Mouse (Mus musculus) lung, adult 18-20 months (tissue): ENCODE measurements around the gene Etfdh.
"Not testable (repeated sequence)": the region's sequence is repeated elsewhere in the genome, so short reads cannot be mapped to it uniquely, and the experiment has no call there.

Experiments
- DNase-seq, 2 experiments: peaks; one replicate each; pipeline ENCODE4 v3.0.0; 2022; ENCODE audit warnings: mixed read lengths in 2 of 2

The Etfdh gene

GRCm38 (mm10) chr3:79576865-79577264, 52.4 kb downstream of the Etfdh start:
- no peak for DNase-seq

DNA sequence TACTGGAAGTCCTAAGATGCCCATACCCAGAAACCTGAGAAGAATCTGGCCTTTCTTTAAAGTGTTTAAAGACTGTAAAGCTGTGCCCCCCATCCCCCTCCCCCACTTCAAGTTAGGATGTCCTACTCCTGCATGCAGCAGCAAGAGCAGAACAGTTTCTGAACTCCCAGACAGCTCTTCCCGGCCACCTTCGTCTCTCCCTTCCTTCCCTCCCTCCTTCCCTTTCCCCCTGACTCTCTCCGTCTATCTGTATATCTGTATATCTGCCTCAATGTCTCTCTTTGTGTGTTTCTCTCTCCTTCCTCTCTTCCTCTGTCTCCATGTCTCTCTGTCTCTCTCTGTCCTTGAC, 52.9 kb downstream of the Etfdh start:
- DNase-seq = no peak

DNA sequence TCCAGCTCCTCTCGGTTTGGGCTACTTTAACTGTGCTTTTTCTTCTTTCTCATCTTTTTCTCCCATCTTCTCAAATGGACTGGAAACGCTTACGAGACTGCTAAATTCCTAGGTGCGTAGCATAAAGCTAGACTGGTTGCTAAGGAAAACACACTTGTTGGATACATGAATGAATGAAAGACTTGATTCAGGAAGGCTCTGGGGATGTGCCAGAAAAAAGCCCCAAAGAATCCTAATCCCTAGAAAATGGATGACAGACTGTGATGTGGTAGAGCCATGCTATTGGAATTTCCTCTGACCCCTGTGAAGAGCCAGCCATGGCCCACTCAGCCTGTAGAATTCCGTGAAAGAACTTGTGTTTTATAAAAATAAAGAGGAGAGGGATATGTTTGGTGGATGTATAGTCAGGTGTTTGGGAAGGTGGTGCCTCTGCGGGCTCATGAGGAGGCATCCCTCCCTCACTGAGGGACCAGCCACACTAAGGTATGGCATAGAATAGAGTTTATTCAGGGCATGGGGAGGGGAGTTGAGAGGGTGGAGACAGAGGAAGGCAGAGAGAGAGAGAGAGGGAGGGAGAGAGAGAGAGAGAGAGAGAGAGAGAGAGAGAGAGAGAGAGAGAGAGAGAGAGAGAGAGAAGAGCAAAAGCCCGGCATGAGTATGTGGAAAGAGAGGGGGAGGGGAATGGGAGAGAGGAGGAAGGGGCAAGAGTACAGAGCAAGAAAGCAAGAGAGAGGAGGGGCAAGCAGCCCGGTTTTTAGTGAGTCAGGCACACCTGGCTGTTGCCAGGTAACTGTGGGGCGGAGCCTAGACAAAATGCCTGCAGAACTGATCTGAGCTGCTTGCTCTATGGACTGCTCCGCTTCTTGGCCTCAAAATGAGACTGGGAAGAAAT, 53.5 kb downstream of the Etfdh start:
- peak in 1 of 2 experiments; percentile 56 for DNase-seq

- DNase-seq = no peak
Observed at GRCm38 (mm10) chr3:79574336-79574735, 55.0 kb downstream of the Etfdh start.

DNA sequence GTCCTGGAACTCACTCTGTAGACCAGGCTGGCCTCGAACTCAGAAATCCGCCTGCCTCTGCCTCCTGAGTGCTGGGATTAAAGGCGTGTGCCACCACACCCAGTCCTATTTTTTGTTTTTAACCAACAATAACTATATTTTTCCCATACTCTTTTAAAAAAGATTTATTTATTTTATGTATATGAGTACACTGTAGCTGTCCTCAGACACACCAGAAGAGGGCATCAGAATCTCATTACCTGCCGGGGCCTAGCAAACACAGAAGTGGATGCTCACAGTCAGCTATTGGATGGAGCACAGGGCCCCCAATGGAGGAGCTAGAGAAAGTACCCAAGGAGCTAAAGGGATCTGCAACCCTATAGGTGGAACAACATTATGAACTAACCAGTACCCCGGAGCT, 55.9 kb downstream of the Etfdh start:
- DNase-seq = not testable (repeated sequence)

- no peak for DNase-seq
Observed at GRCm38 (mm10) chr3:79572399-79572798, 56.9 kb downstream of the Etfdh start.

GRCm38 (mm10) chr3:79569351-79569681, 60.0 kb downstream of the Etfdh start:
- DNase-seq = no peak

GRCm38 (mm10) chr3:79568629-79569350, 60.5 kb downstream of the Etfdh start:
- DNase-seq = no peak

GRCm38 (mm10) chr3:79567703-79568362, 61.5 kb downstream of the Etfdh start, which contains the start of gene Fnip2:
Gene Fnip2, minus strand, starts transcription at chr3:79567796.
- DNase-seq = peak; percentile 93 to 95

DNA sequence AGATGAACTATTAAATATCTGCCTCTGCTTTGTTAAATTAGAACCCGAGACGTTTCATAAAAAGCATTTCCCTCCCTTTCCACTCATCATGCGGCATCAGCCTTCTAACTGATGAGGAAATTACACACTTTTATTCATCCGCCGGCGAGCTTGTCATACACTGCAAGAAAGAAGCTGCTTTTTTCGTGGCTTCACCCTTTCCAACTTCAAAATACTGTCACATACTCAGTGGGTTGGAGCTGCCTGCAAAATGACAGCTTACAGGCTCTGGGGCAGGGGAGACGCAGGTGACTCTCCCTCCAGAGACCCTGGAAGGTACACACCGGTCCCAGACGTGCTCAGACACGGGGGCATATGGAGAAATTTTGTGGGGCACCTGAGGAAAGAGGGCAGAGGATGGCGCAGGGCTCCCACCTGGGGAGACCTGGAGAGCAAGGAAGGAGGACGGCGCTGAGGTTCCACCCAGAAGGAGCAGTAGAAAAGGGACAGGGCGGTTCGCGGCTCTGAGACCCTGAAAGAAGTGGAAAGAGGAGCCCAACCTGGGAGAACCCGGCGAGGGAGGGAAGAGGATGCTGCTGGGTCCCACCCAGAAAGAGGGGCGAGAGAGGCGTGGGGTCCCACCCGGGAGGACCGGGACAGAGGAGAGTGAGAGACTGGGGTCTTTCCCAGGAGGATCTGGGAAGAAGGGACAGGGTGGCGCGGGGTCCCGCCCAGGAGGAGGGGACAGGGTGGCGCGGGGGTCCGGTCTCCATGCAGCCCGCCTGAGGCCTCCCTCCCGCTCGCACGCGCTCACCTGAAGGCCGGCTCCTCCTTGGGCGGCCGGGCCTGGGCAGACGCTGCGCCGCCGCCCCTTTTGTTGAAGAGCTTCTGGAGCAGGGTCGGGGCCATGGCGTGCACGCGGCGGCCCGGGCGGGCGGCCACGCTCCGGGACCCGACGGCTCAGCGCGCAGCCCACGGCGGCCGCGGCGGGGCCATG, 62.3 kb downstream of the Etfdh start:
- DNase-seq = peak in 1 of 2 experiments; percentile 30

DNA sequence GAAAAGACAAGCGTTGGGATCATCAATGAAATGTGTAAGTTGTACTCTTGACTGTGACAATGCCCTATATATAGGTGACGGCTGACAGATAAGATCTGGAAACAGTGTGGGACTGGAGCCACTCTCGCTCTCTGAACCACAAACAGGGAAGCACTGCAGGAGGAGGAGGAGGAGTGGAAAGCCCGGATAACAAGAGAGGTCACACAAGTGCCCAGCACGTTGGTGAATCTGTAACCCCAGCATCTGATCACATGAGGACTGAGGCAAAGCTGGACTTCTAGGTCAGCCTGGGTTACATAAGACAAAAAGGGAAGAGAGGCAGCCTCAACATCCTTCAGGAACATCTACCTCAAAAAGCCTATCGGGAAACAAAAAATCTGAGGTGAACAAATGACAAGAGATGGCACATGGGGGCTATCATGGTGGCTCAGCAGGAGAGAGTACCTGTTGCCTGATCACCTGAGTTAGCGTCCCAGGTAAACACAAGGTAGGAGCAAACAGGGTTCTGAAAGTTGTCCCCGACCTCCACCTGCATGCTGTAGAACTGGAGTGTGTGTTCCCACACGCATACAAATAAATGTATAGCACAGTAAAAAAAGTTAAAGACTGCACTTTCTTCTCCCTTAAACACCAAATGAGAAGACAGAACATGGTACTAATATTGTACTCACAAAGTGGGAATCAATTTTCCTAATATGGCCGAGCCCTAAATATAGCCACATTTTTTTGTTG, 64.3 kb downstream of the Etfdh start:
- DNase-seq = no peak

DNA sequence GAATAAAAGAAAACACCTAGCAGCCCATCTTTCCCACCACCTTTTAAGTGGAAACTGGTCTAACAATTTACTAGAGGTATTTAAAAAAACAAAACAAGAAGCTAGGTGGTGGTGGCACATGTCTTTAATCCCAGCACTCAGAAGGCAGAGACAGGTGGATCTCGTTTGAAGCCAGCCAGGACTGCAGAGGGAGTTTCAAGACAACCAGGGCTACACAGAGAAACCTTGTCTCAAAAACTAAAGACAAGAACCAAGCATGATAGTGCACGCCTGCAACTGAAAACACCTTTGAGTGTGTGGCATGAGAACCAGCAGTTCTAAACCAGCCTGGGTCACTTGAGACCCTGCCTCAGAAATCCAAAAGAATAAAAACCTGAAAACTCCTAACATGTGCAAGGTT, 65.8 kb downstream of the Etfdh start:
- no peak for DNase-seq

- DNase-seq = no peak
Observed at GRCm38 (mm10) chr3:79561784-79562715, 67.2 kb downstream of the Etfdh start.

DNA sequence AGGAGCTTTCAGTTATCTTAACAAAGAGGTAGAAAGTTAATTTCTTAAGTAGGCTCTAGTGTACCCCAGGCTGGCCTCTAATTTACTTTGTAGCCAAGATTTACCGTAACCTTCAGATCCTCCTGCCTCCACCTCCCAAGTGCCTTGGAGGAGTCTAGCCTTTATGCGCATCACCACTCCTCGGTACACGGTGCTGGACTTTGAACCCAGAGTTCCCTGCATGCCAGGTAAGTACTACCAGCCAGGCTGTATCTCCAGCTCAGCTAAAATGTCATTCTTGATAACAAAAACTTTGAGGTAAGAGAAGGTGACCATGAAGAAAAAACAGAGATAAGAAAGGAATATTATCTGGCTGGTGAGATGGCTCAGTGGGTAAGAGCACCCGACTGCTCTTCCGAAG, 68.7 kb downstream of the Etfdh start:
- DNase-seq = no peak

DNA sequence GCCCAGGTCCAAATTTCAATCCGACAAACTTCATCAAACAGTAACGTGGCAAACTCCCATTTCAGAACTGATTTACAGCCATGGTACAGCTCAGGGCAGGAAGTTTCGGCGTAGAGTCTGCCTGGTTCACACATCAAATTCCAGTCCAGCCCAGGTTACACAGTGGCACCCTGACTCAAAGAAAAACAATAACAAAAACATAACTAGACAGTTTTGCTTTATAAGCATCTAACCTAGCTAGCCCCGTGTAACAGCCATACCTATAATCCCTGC, 69.6 kb downstream of the Etfdh start:
- DNase-seq = no peak

- DNase-seq = peak; percentile 36 to 69
Observed at GRCm38 (mm10) chr3:79559021-79559772, 70.1 kb downstream of the Etfdh start.

- no peak for DNase-seq
Observed at GRCm38 (mm10) chr3:79555061-79555460, 74.2 kb downstream of the Etfdh start.
